Mouse (Mus musculus): Measurements from ENCODE around the gene Bcl2a1a. TPM values are rescaled to one million over a fixed set of nuclear protein-coding genes. Genes with fewer than 3 reads are reported as not detected.

The Bcl2a1a gene
- not detected for polyA plus RNA-seq (2017; shearing (Covaris generic))

GRCm38 (mm10) chr9:88956670-88957153, at the start of gene Bcl2a1a:
TSS of gene Bcl2a1a (plus strand) at chr9:88956900.

Other genes starting within 250 kb of the Bcl2a1a start
- gene Mthfsl, start 236.6 kb upstream of the Bcl2a1a start, polyA plus RNA-seq (2017; shearing (Covaris generic)), result 119 TPM
- 68.7 TPM for gene Bcl2a1d, start 225.0 kb upstream of the Bcl2a1a start, polyA plus RNA-seq (2017; shearing (Covaris generic))
- gene Trim43c, start 117.7 kb upstream of the Bcl2a1a start, polyA plus RNA-seq (2017; shearing (Covaris generic)), result not detected
- not detected for gene Trim43b, start 135.9 kb downstream of the Bcl2a1a start, polyA plus RNA-seq (2017; shearing (Covaris generic))
- gene Bcl2a1b, start 242.3 kb downstream of the Bcl2a1a start, polyA plus RNA-seq (2017; shearing (Covaris generic)), result 260 TPM
- 33.4 TPM for gene Gm29094, start 242.5 kb downstream of the Bcl2a1a start, polyA plus RNA-seq (2017; shearing (Covaris generic))